Mouse (Mus musculus) stomach, postnatal 0 days (tissue): Measurements from ENCODE around the gene Exog. TPM values are rescaled to one million over a fixed set of nuclear protein-coding genes. Genes with fewer than 3 reads are reported as not detected.

Source experiments
- ATAC-seq: fragments of 200-750 bp; cut with Nextera tagmentation; 2 replicates; pipeline ENCODE4 v1.8.0; 2017; ENCODE audit not compliant: low FRiP score, low TSS enrichment
- DNase-seq: peaks from one replicate; pipeline ENCODE4 v3.0.0-alpha.2; 2016; ENCODE audit warnings: low spot score
- H3K27ac ChIP-seq: fragments of 300-500 bp; sonication (generic); replicated peaks from 2 replicates; pipeline ENCODE4 v1.5.1; 2014; ENCODE audit warnings: mild to moderate bottlenecking, control low read depth
- H3K27me3 ChIP-seq: fragments of 300-500 bp; sonication (generic); 2 replicates; pipeline ENCODE4 v1.6.1; 2014; ENCODE audit warnings: low read length; ENCODE audit not compliant: control insufficient read depth, insufficient read depth
- H3K36me3 ChIP-seq: fragments of 300-500 bp; sonication (generic); 2 replicates; pipeline ENCODE4 v1.6.1; 2014; ENCODE audit warnings: low read length, mixed read lengths; ENCODE audit not compliant: control insufficient read depth, insufficient read depth
- H3K4me1 ChIP-seq: fragments of 300-500 bp; sonication (generic); replicated peaks from 2 replicates; pipeline ENCODE4 v1.6.1; 2014; ENCODE audit warnings: antibody characterized with exemption; ENCODE audit not compliant: control insufficient read depth, insufficient read depth
- H3K4me2 ChIP-seq: fragments of 300-500 bp; sonication (generic); replicated peaks from 2 replicates; pipeline ENCODE4 v1.6.1; 2014; ENCODE audit warnings: low read depth, mild to moderate bottlenecking, control low read depth, moderate library complexity
- H3K4me3 ChIP-seq: fragments of 300-500 bp; sonication (generic); 2 replicates; pipeline ENCODE4 v1.5.1; 2014; ENCODE audit warnings: low read depth, low read length, control low read depth
- H3K9ac ChIP-seq: fragments of 300-500 bp; sonication (generic); 2 replicates; pipeline ENCODE4 v1.6.1; 2014; ENCODE audit warnings: mild to moderate bottlenecking, low read length, control low read depth, mixed read lengths
- H3K9me3 ChIP-seq: fragments of 300-500 bp; sonication (generic); 2 replicates; pipeline ENCODE4 v1.6.1; 2016; ENCODE audit warnings: low read length; ENCODE audit not compliant: control insufficient read depth
- CTCF ChIP-seq: IDR thresholded peaks from 2 replicates; pipeline ENCODE4 v1.5.1; 2016; ENCODE audit warnings: antibody characterized with exemption, low read depth, mild to moderate bottlenecking, moderate library complexity
- EP300 ChIP-seq: optimal IDR thresholded peaks from 2 replicates; pipeline ENCODE3; 2016; ENCODE audit warnings: antibody characterized with exemption
- WGBS: fragments of 180-500 bp; shearing (Covaris S2); extraction: QIAGEN DNeasy Blood & Tissue Kit; methylation state at CpG from one replicate; pipeline ENCODE4 v1.1.7; 2014; 5-methylcytosine and 5-hydroxymethylcytosine counted together
- polyA plus RNA-seq: library from polyadenylated mRNA; unstranded; fragments of >200 nt; fragmentation: Nextera tagmentation; extraction: Ambion mirVana; gene quantifications from 2 replicates; pipeline ENCODE4 v1.2.1, GENCODE M21; 2015

Exog gene
- polyA plus RNA-seq, 1 experiment from 2014 or later, result 8.5 TPM

- no peak for TF ChIP-seq EP300
- Histone ChIP-seq H3K4me1 (no peaks in the 10 kb centered on the region), H3K9ac (no peak overlapping the region), H3K4me2 (no peak overlapping the region), H3K27ac (no peak overlapping the region), H3K9me3 (no peaks in the 10 kb centered on the region), H3K4me3 (no peak overlapping the region), H3K36me3 (no peaks in the 10 kb centered on the region), H3K27me3 (no peaks in the 10 kb centered on the region)
- 59% methylated on average over 15 of the region's 15 CpGs for WGBS
- ATAC-seq (no peak), DNase-seq (no peak)
These were observed 30.2 kb downstream of the Exog start for GRCm38 (mm10) chr9:119474717-119475611.

- no peaks in the 10 kb centered on the region for H3K27me3 ChIP-seq
- TF ChIP-seq EP300, result no peak
- H3K4me1 ChIP-seq, result no peaks in the 10 kb centered on the region
- H3K4me2 ChIP-seq, result no peak overlapping the region
- H3K36me3 ChIP-seq, result no peaks in the 10 kb centered on the region
- 39% methylated on average over 6 of the region's 6 CpGs for WGBS
- no peak overlapping the region for H3K4me3 ChIP-seq
- no peak for ATAC-seq
- H3K9ac ChIP-seq, result no peak overlapping the region
- no peak overlapping the region for H3K27ac ChIP-seq
- H3K9me3 ChIP-seq, result no peaks in the 10 kb centered on the region
- no peak for DNase-seq
These were observed 33.0 kb downstream of the Exog start for GRCm38 (mm10) chr9:119477754-119478153.

GRCm38 (mm10) chr9:119478345-119478744 is 33.6 kb downstream of the Exog start:
- no peak for DNase-seq
- no peaks in the 10 kb centered on the region for H3K9me3 ChIP-seq
- H3K9ac ChIP-seq, result no peak overlapping the region
- H3K27me3 ChIP-seq, result no peaks in the 10 kb centered on the region
- H3K4me3 ChIP-seq, result no peak overlapping the region
- no peak overlapping the region for H3K27ac ChIP-seq
- WGBS, result 70% methylated on average over 11 of the region's 11 CpGs
- ATAC-seq, result no peak
- H3K4me2 ChIP-seq, result no peak overlapping the region
- H3K4me1 ChIP-seq, result no peaks in the 10 kb centered on the region
- TF ChIP-seq CTCF (no peak), EP300 (no peak)
- no peaks in the 10 kb centered on the region for H3K36me3 ChIP-seq

GRCm38 (mm10) chr9:119479297-119479696 is 34.6 kb downstream of the Exog start:
- Histone ChIP-seq H3K4me2 (no peak overlapping the region), H3K9me3 (no peaks in the 10 kb centered on the region), H3K4me3 (no peak overlapping the region), H3K36me3 (no peaks in the 10 kb centered on the region), H3K4me1 (no peaks in the 10 kb centered on the region), H3K9ac (no peak overlapping the region), H3K27me3 (no peaks in the 10 kb centered on the region), H3K27ac (no peak overlapping the region)
- ATAC-seq, result no peak
- TF ChIP-seq CTCF, result no peak
- TF ChIP-seq EP300, result no peak
- DNase-seq, result no peak
- 64% methylated on average over 8 of the region's 8 CpGs for WGBS

GRCm38 (mm10) chr9:119481612-119482011 is 36.9 kb downstream of the Exog start:
- ATAC-seq (no peak), DNase-seq (no peak)
- Histone ChIP-seq H3K9me3 (no peaks in the 10 kb centered on the region), H3K27me3 (no peaks in the 10 kb centered on the region), H3K36me3 (no peaks in the 10 kb centered on the region), H3K27ac (no peak overlapping the region), H3K4me3 (no peak overlapping the region), H3K9ac (no peak overlapping the region), H3K4me2 (no peak overlapping the region), H3K4me1 (no peaks in the 10 kb centered on the region)
- 81% methylated on average over 4 of the region's 4 CpGs for WGBS
- TF ChIP-seq CTCF (no peak), EP300 (no peak)

GRCm38 (mm10) chr9:119483554-119484353 is 39.0 kb downstream of the Exog start:
- Histone ChIP-seq H3K27ac (no peak overlapping the region), H3K36me3 (no peaks in the 10 kb centered on the region), H3K9ac (no peak overlapping the region), H3K9me3 (no peaks in the 10 kb centered on the region), H3K4me2 (no peak overlapping the region), H3K27me3 (no peaks in the 10 kb centered on the region), H3K4me1 (no peaks in the 10 kb centered on the region), H3K4me3 (no peak overlapping the region)
- TF ChIP-seq CTCF (no peak), EP300 (no peak)
- DNase-seq (no peak), ATAC-seq (no peak; the same call in 1 of the 2 replicates)
- WGBS, result 45% methylated on average over 23 of the region's 23 CpGs
